Mouse (Mus musculus) stomach, postnatal 0 days (tissue): ENCODE measurements around the gene Mapk9. TPM values are rescaled to one million over a fixed set of nuclear protein-coding genes. Genes with fewer than 3 reads are reported as not detected.
A peak's percentile ranks its signal among the peaks of the same experiment; 100 is the strongest.

Source experiments
- ATAC-seq: fragments of 200-750 bp; cut with Nextera tagmentation; 2 replicates; pipeline ENCODE4 v1.8.0; 2017; ENCODE audit not compliant: low FRiP score, low TSS enrichment
- DNase-seq: peaks from one replicate; pipeline ENCODE4 v3.0.0-alpha.2; 2016; ENCODE audit warnings: low spot score
- H3K27ac ChIP-seq: fragments of 300-500 bp; sonication (generic); replicated peaks from 2 replicates; pipeline ENCODE4 v1.5.1; 2014; ENCODE audit warnings: mild to moderate bottlenecking, control low read depth
- H3K27me3 ChIP-seq: fragments of 300-500 bp; sonication (generic); 2 replicates; pipeline ENCODE4 v1.6.1; 2014; ENCODE audit warnings: low read length; ENCODE audit not compliant: control insufficient read depth, insufficient read depth
- H3K36me3 ChIP-seq: fragments of 300-500 bp; sonication (generic); 2 replicates; pipeline ENCODE4 v1.6.1; 2014; ENCODE audit warnings: low read length, mixed read lengths; ENCODE audit not compliant: control insufficient read depth, insufficient read depth
- H3K4me1 ChIP-seq: fragments of 300-500 bp; sonication (generic); replicated peaks from 2 replicates; pipeline ENCODE4 v1.6.1; 2014; ENCODE audit warnings: antibody characterized with exemption; ENCODE audit not compliant: control insufficient read depth, insufficient read depth
- H3K4me2 ChIP-seq: fragments of 300-500 bp; sonication (generic); replicated peaks from 2 replicates; pipeline ENCODE4 v1.6.1; 2014; ENCODE audit warnings: low read depth, mild to moderate bottlenecking, control low read depth, moderate library complexity
- H3K4me3 ChIP-seq: fragments of 300-500 bp; sonication (generic); 2 replicates; pipeline ENCODE4 v1.5.1; 2014; ENCODE audit warnings: low read depth, low read length, control low read depth
- H3K9ac ChIP-seq: fragments of 300-500 bp; sonication (generic); 2 replicates; pipeline ENCODE4 v1.6.1; 2014; ENCODE audit warnings: mild to moderate bottlenecking, low read length, control low read depth, mixed read lengths
- H3K9me3 ChIP-seq: fragments of 300-500 bp; sonication (generic); 2 replicates; pipeline ENCODE4 v1.6.1; 2016; ENCODE audit warnings: low read length; ENCODE audit not compliant: control insufficient read depth
- CTCF ChIP-seq: IDR thresholded peaks from 2 replicates; pipeline ENCODE4 v1.5.1; 2016; ENCODE audit warnings: antibody characterized with exemption, low read depth, mild to moderate bottlenecking, moderate library complexity
- EP300 ChIP-seq: optimal IDR thresholded peaks from 2 replicates; pipeline ENCODE3; 2016; ENCODE audit warnings: antibody characterized with exemption
- WGBS: fragments of 180-500 bp; shearing (Covaris S2); extraction: QIAGEN DNeasy Blood & Tissue Kit; methylation state at CpG from one replicate; pipeline ENCODE4 v1.1.7; 2014; 5-methylcytosine and 5-hydroxymethylcytosine counted together
- polyA plus RNA-seq: library from polyadenylated mRNA; unstranded; fragments of >200 nt; fragmentation: Nextera tagmentation; extraction: Ambion mirVana; gene quantifications from 2 replicates; pipeline ENCODE4 v1.2.1, GENCODE M21; 2015

Gene Mapk9
- polyA plus RNA-seq, 1 experiment from 2014 or later, result 19.2 TPM

DNA sequence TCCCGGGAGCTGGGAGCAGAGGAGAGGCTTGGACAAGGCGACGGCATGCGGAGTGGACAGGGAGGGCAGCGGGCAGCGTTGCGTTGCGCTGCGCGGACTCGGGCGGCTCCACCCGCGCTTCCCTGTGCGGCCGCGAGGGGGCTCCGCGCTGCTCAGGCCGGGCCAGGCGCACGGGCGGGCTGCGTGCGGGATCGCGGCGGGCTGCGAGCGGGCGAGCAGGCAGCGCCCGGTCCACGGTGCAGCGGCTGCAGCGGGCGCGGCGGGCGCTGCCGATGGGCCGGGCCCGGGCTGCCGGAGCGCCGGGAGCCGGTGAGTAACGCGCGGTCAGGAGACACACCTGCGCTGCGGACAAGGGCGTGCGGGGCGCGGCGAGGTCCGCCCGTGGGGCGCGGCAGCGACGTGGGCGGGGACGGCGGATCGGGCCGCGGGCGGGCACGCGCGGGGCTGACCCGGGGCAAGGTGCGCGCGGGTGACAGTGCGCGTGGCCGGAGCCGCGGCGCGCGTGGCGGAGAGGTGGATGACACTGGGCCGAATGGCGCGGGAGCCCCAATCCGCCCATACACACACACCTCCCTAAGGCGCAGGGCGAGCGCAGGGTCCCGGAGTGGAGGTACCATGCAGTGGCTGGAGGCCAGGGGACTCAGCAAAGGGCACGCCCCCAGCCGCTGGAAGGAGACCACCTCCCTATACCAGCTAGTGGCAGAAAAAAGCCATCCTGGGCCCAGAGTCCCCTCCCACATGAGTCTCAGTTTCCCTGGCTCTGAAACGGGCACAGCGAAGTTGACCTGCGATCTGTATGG lies 55.3 kb downstream of the Mapk9 start, which contains the start of gene Rasgef1c:
Gene Rasgef1c, plus strand, starts transcription at position 177 of the 800 bp plus-strand sequence.
- H3K9ac ChIP-seq, result peak within 1 kb of the TSS; percentile 62
- H3K9me3 ChIP-seq, result no peaks in the 10 kb centered on the region
- no peaks in the 10 kb centered on the region for H3K4me1 ChIP-seq
- no peaks in the 10 kb centered on the region for H3K36me3 ChIP-seq
- TF ChIP-seq EP300 (no peak), CTCF (peak; percentile 70)
- H3K27ac ChIP-seq, result no peak within 1 kb of the TSS
- DNase-seq, result peak; percentile 75
- peak within 1 kb of the TSS; percentile 98 for H3K4me2 ChIP-seq
- H3K4me3 ChIP-seq, result peak within 1 kb of the TSS; percentile 56
- peaks cover 7% of the 10 kb centered on the region; the same call in 1 of the 2 replicates for H3K27me3 ChIP-seq
- WGBS, result 3% methylated on average over 82 of the region's 99 CpGs
- peak; percentile 90 for ATAC-seq

- no peak overlapping the region for H3K4me3 ChIP-seq
- 14% methylated on average over 7 of the region's 7 CpGs for WGBS
- peak; percentile 73 for DNase-seq
Measured at GRCm38 (mm10) chr11:49903333-49903732, 56.8 kb downstream of the Mapk9 start.

GRCm38 (mm10) chr11:49918521-49919180 lies 72.1 kb downstream of the Mapk9 start:
- Histone ChIP-seq H3K27ac (no peak overlapping the region), H3K4me3 (no peak overlapping the region), H3K9ac (no peak overlapping the region), H3K27me3 (no peaks in the 10 kb centered on the region), H3K9me3 (no peaks in the 10 kb centered on the region), H3K36me3 (no peaks in the 10 kb centered on the region), H3K4me1 (no peaks in the 10 kb centered on the region), H3K4me2 (no peak overlapping the region)
- ATAC-seq (no peak), DNase-seq (no peak)
- TF ChIP-seq EP300 (no peak), CTCF (no peak)
- 54% methylated on average over 15 of the region's 15 CpGs for WGBS

More at GRCm38 (mm10) chr11:49903333-49903732, 56.8 kb downstream of the Mapk9 start:
- ATAC-seq, result no peak
- no peaks in the 10 kb centered on the region for H3K4me1 ChIP-seq
- no peaks in the 10 kb centered on the region for H3K9me3 ChIP-seq
- no peaks in the 10 kb centered on the region for H3K36me3 ChIP-seq
- no peak overlapping the region for H3K27ac ChIP-seq
- peak; percentile 84 for TF ChIP-seq CTCF
- TF ChIP-seq EP300, result no peak
- H3K9ac ChIP-seq, result no peak overlapping the region
- no peak overlapping the region for H3K4me2 ChIP-seq
- H3K27me3 ChIP-seq, result peaks cover 7% of the 10 kb centered on the region; the same call in 1 of the 2 replicates

DNA sequence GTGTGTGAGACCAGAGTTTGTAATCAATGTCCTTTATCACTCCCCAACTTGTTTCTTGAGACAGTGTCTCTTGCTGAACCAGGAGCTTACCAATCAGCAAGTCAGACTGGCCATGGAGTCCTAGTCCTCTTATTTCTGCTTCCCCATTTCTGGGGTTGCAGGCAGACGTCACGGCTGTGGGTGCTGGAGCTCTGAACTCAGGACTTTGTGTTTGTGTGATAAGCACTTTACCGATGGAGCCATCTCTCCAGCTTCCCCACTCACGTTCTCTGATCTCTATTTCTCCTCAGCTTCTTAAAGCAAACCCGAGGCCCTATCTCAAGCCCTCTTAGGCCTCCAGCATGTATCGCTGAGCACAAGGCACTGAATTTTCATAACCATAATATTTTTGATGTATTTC lies 72.8 kb downstream of the Mapk9 start:
- Histone ChIP-seq H3K36me3 (no peaks in the 10 kb centered on the region), H3K4me2 (no peak overlapping the region), H3K9me3 (no peaks in the 10 kb centered on the region), H3K9ac (no peak overlapping the region), H3K27me3 (no peaks in the 10 kb centered on the region), H3K4me1 (no peaks in the 10 kb centered on the region), H3K4me3 (no peak overlapping the region), H3K27ac (no peak overlapping the region)
- DNase-seq (no peak), ATAC-seq (no peak)
- WGBS, result 83% methylated on average over 6 of the region's 6 CpGs
- TF ChIP-seq EP300, result no peak
- TF ChIP-seq CTCF, result no peak

GRCm38 (mm10) chr11:49923539-49923938 lies 77.0 kb downstream of the Mapk9 start:
- DNase-seq (no peak), ATAC-seq (no peak)
- H3K4me1 ChIP-seq, result no peaks in the 10 kb centered on the region
- H3K4me2 ChIP-seq, result no peak overlapping the region
- WGBS, result 81% methylated on average over 9 of the region's 9 CpGs
- no peak overlapping the region for H3K4me3 ChIP-seq
- no peaks in the 10 kb centered on the region for H3K27me3 ChIP-seq
- no peak overlapping the region for H3K9ac ChIP-seq
- no peaks in the 10 kb centered on the region for H3K9me3 ChIP-seq
- no peaks in the 10 kb centered on the region for H3K36me3 ChIP-seq
- no peak overlapping the region for H3K27ac ChIP-seq
- TF ChIP-seq EP300, result no peak
- no peak for TF ChIP-seq CTCF

GRCm38 (mm10) chr11:49926183-49926582 lies 79.6 kb downstream of the Mapk9 start:
- H3K4me3 ChIP-seq, result no peak overlapping the region
- H3K27ac ChIP-seq, result no peak overlapping the region
- ATAC-seq (no peak), DNase-seq (no peak)
- no peak overlapping the region for H3K4me2 ChIP-seq
- WGBS, result 59% methylated on average over 7 of the region's 7 CpGs
- H3K36me3 ChIP-seq, result no peaks in the 10 kb centered on the region
- no peak overlapping the region for H3K9ac ChIP-seq
- no peaks in the 10 kb centered on the region for H3K27me3 ChIP-seq
- H3K4me1 ChIP-seq, result no peaks in the 10 kb centered on the region
- H3K9me3 ChIP-seq, result no peaks in the 10 kb centered on the region
- TF ChIP-seq EP300 (no peak), CTCF (no peak)
